Mouse (Mus musculus) midbrain, embryonic 15.5 days (tissue): ENCODE measurements around the gene Rybp. TPM values are rescaled to one million over a fixed set of nuclear protein-coding genes. Genes with fewer than 3 reads are reported as not detected.

Experiments
- ATAC-seq: fragments of 200-750 bp; cut with Nextera tagmentation; replicated peaks from 2 replicates; pipeline ENCODE4 v1.8.0; 2017; ENCODE audit warnings: moderate TSS enrichment
- H3K27ac ChIP-seq: fragments of 300-500 bp; sonication (generic); 2 replicates; pipeline ENCODE4 v1.5.1; 2015; ENCODE audit warnings: mild to moderate bottlenecking, inconsistent platforms
- H3K27me3 ChIP-seq: fragments of 300-500 bp; sonication (generic); replicated peaks from 2 replicates; pipeline ENCODE4 v1.6.1; 2015; ENCODE audit warnings: inconsistent platforms
- H3K36me3 ChIP-seq: fragments of 300-500 bp; sonication (generic); replicated peaks from 2 replicates; pipeline ENCODE4 v1.6.1; 2015; ENCODE audit warnings: inconsistent platforms
- H3K4me1 ChIP-seq: fragments of 300-500 bp; sonication (generic); 2 replicates; pipeline ENCODE4 v1.6.1; 2015; ENCODE audit warnings: inconsistent platforms
- H3K4me2 ChIP-seq: fragments of 300-500 bp; sonication (generic); 2 replicates; pipeline ENCODE4 v1.6.1; 2015; ENCODE audit warnings: inconsistent platforms, mild to moderate bottlenecking, moderate library complexity
- H3K4me3 ChIP-seq: fragments of 300-500 bp; sonication (generic); 2 replicates; pipeline ENCODE4 v1.5.1; 2015; ENCODE audit warnings: mild to moderate bottlenecking, inconsistent platforms
- H3K9ac ChIP-seq: fragments of 300-500 bp; sonication (generic); 2 replicates; pipeline ENCODE4 v1.6.1; 2015; ENCODE audit warnings: mild to moderate bottlenecking, inconsistent platforms
- H3K9me3 ChIP-seq: fragments of 300-500 bp; sonication (generic); 2 replicates; pipeline ENCODE4 v1.6.1; 2016; ENCODE audit warnings: inconsistent platforms
- WGBS: fragments of 180-500 bp; shearing (Covaris S2); methylation state at CpG from one replicate; pipeline ENCODE4 v1.1.7; 2015; ENCODE audit warnings: mixed read lengths; 5-methylcytosine and 5-hydroxymethylcytosine counted together
- polyA plus RNA-seq: library from polyadenylated mRNA; unstranded; fragments of >200 nt; fragmentation: Nextera tagmentation; extraction: Ambion mirVana; gene quantifications from 2 replicates; pipeline ENCODE4 v1.2.1, GENCODE M21; 2015

Rybp gene
- polyA plus RNA-seq, 1 experiment from 2014 or later = 23.4 TPM

GRCm38 (mm10) chr6:100285985-100286572 lies 1.2 kb downstream of the Rybp start:
- Histone ChIP-seq H3K9ac (peak overlapping the region; percentile 77), H3K36me3 (no peaks in the 10 kb centered on the region), H3K27me3 (peaks cover 12% of the 10 kb centered on the region), H3K4me3 (peak overlapping the region; percentile 73), H3K27ac (peak overlapping the region; percentile 96), H3K4me1 (peaks cover 33% of the 10 kb centered on the region), H3K4me2 (peak overlapping the region; percentile 78), H3K9me3 (no peaks in the 10 kb centered on the region)
- no peak for ATAC-seq
- 1% methylated on average over 18 of the region's 18 CpGs for WGBS

DNA sequence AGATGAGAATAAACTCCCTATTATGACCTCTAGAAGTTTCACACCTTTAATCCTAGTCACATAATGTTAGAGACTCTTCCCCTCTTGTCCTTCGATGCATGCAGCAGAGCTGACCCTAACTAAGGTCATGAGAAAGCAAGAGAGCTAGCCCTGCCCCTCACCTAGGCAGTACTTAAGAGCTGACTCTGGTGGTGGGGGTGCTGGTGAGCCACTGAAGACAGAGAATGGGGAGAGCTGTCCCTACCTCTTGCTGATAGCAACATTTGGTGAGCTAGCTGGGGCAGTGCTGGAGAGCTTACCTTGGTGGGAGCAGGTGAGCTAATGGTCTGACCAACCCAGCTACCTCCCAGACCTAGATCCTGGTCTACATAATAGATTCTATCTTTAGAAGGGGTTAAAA lies 8.4 kb downstream of the Rybp start:
- Histone ChIP-seq H3K4me1 (peaks cover 11% of the 10 kb centered on the region), H3K9me3 (no peaks in the 10 kb centered on the region), H3K27me3 (no peaks in the 10 kb centered on the region), H3K4me2 (no peak overlapping the region), H3K36me3 (no peaks in the 10 kb centered on the region), H3K27ac (no peak overlapping the region), H3K4me3 (no peak overlapping the region), H3K9ac (no peak overlapping the region)
- ATAC-seq = no peak
- WGBS = 89% methylated on average over 1 of the region's 1 CpGs

- Histone ChIP-seq H3K4me1 (peaks cover 11% of the 10 kb centered on the region), H3K9ac (no peak overlapping the region), H3K27me3 (no peaks in the 10 kb centered on the region), H3K4me3 (no peak overlapping the region), H3K27ac (no peak overlapping the region), H3K9me3 (no peaks in the 10 kb centered on the region), H3K4me2 (no peak overlapping the region), H3K36me3 (no peaks in the 10 kb centered on the region)
- ATAC-seq = no peak
- 95% methylated on average over 3 of the region's 3 CpGs for WGBS
Observed at GRCm38 (mm10) chr6:100276344-100276743, 10.9 kb downstream of the Rybp start.

- H3K27me3 ChIP-seq = no peaks in the 10 kb centered on the region
- no peak overlapping the region for H3K4me3 ChIP-seq
- no peaks in the 10 kb centered on the region for H3K36me3 ChIP-seq
- peaks cover 11% of the 10 kb centered on the region for H3K4me1 ChIP-seq
- no peak overlapping the region for H3K27ac ChIP-seq
- no peak overlapping the region for H3K4me2 ChIP-seq
- no peak for ATAC-seq
- H3K9me3 ChIP-seq = no peaks in the 10 kb centered on the region
- no peak overlapping the region for H3K9ac ChIP-seq
Observed at GRCm38 (mm10) chr6:100275643-100276042, 11.6 kb downstream of the Rybp start.

DNA sequence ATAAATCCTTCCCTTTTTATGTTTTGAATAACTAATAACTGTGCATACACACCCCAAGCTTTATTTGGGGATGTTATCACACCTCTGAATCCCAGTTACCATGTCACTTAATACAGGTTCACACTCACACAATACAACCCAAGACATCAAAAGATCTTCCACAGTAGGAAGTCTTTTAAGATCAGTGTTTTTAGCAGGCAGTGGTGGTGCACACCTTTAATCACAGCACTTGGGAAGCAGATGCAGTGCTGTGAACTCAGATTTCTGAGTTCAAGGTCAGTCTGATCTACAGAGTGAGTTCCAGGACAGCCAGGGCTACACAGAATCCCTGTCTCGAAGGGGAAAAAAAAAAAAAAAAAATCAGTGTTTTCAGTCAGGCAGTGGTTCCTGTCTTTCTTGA lies 13.7 kb downstream of the Rybp start:
- no peaks in the 10 kb centered on the region for H3K27me3 ChIP-seq
- H3K4me3 ChIP-seq = no peak overlapping the region
- H3K4me1 ChIP-seq = peaks cover 11% of the 10 kb centered on the region
- no peaks in the 10 kb centered on the region for H3K9me3 ChIP-seq
- no peak overlapping the region for H3K4me2 ChIP-seq
- H3K36me3 ChIP-seq = no peaks in the 10 kb centered on the region
- WGBS = 67% methylated on average over 1 of the region's 1 CpGs
- ATAC-seq = no peak
- no peak overlapping the region for H3K27ac ChIP-seq
- no peak overlapping the region for H3K9ac ChIP-seq

- no peaks in the 10 kb centered on the region for H3K36me3 ChIP-seq
- peaks cover 7% of the 10 kb centered on the region for H3K4me1 ChIP-seq
- ATAC-seq = no peak
- H3K4me2 ChIP-seq = no peak overlapping the region
- no peaks in the 10 kb centered on the region for H3K27me3 ChIP-seq
- H3K9ac ChIP-seq = no peak overlapping the region
- H3K27ac ChIP-seq = no peak overlapping the region
- no peak overlapping the region for H3K4me3 ChIP-seq
- WGBS = 86% methylated on average over 3 of the region's 3 CpGs
- H3K9me3 ChIP-seq = no peaks in the 10 kb centered on the region
Observed at GRCm38 (mm10) chr6:100271992-100272391, 15.3 kb downstream of the Rybp start.

- Histone ChIP-seq H3K4me1 (0 out of 2 replicates have a peak, but pooled peaks cover 6% of the 10 kb centered on the region), H3K9me3 (no peaks in the 10 kb centered on the region), H3K4me2 (no peak overlapping the region), H3K36me3 (no peaks in the 10 kb centered on the region), H3K27ac (no peak overlapping the region), H3K4me3 (no peak overlapping the region), H3K27me3 (no peaks in the 10 kb centered on the region), H3K9ac (no peak overlapping the region)
- ATAC-seq = no peak
- 87% methylated on average over 2 of the region's 2 CpGs for WGBS
Observed at GRCm38 (mm10) chr6:100270765-100271164, 16.5 kb downstream of the Rybp start.

GRCm38 (mm10) chr6:100259607-100260006 lies 27.7 kb downstream of the Rybp start:
- H3K36me3 ChIP-seq = no peaks in the 10 kb centered on the region
- H3K4me2 ChIP-seq = no peak overlapping the region
- 96% methylated on average over 1 of the region's 1 CpGs for WGBS
- no peaks in the 10 kb centered on the region for H3K9me3 ChIP-seq
- H3K27ac ChIP-seq = no peak overlapping the region
- no peak overlapping the region for H3K9ac ChIP-seq
- H3K4me1 ChIP-seq = no peaks in the 10 kb centered on the region
- ATAC-seq = no peak
- no peak overlapping the region for H3K4me3 ChIP-seq
- no peaks in the 10 kb centered on the region for H3K27me3 ChIP-seq

- Histone ChIP-seq H3K9ac (no peak overlapping the region), H3K4me2 (no peak overlapping the region), H3K27me3 (no peaks in the 10 kb centered on the region), H3K9me3 (no peaks in the 10 kb centered on the region), H3K4me3 (no peak overlapping the region), H3K4me1 (no peaks in the 10 kb centered on the region), H3K36me3 (no peaks in the 10 kb centered on the region), H3K27ac (no peak overlapping the region)
- no peak for ATAC-seq
Observed at GRCm38 (mm10) chr6:100258278-100258677, 29.0 kb downstream of the Rybp start.

- Histone ChIP-seq H3K27ac (no peak overlapping the region), H3K36me3 (no peaks in the 10 kb centered on the region), H3K9me3 (no peaks in the 10 kb centered on the region), H3K4me2 (no peak overlapping the region), H3K4me1 (0 out of 2 replicates have a peak, but pooled peaks cover 3% of the 10 kb centered on the region), H3K9ac (no peak overlapping the region), H3K4me3 (no peak overlapping the region), H3K27me3 (no peaks in the 10 kb centered on the region)
- ATAC-seq = no peak
- WGBS = 72% methylated on average over 1 of the region's 1 CpGs
Observed at GRCm38 (mm10) chr6:100255411-100255810, 31.9 kb downstream of the Rybp start.

- H3K27ac ChIP-seq = no peak overlapping the region
- WGBS = 83% methylated on average over 1 of the region's 1 CpGs
- H3K4me3 ChIP-seq = no peak overlapping the region
- ATAC-seq = no peak
- no peak overlapping the region for H3K9ac ChIP-seq
- H3K9me3 ChIP-seq = no peaks in the 10 kb centered on the region
- no peaks in the 10 kb centered on the region for H3K36me3 ChIP-seq
- H3K4me1 ChIP-seq = 0 out of 2 replicates have a peak, but pooled peaks cover 3% of the 10 kb centered on the region
- no peak overlapping the region for H3K4me2 ChIP-seq
- H3K27me3 ChIP-seq = no peaks in the 10 kb centered on the region
Observed at GRCm38 (mm10) chr6:100254671-100255070, 32.6 kb downstream of the Rybp start.

GRCm38 (mm10) chr6:100244474-100244873 lies 42.8 kb downstream of the Rybp start:
- Histone ChIP-seq H3K4me1 (peaks cover 13% of the 10 kb centered on the region), H3K9me3 (no peaks in the 10 kb centered on the region), H3K36me3 (no peaks in the 10 kb centered on the region), H3K4me2 (no peak overlapping the region), H3K27me3 (no peaks in the 10 kb centered on the region), H3K9ac (no peak overlapping the region), H3K4me3 (no peak overlapping the region), H3K27ac (no peak overlapping the region)
- 73% methylated on average over 3 of the region's 3 CpGs for WGBS
- no peak for ATAC-seq

DNA sequence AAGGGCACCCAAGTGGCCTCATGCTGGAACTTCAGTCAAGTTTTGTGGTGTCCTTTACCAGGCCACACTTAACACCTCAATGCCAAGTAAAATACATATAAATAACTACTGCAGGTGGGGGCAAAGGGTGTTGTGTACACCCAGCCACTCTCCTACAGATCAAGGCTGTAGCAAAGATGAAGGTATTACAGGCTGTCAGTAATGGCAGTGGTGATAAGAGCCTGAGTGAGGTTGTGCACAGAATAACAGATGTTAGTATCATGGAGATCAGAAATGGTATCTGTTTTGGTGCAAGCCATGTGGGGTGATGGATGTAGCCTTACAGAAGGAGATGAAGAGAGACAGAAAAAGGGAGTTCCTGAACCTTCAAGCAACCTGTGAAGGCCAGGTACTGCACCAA lies 52.2 kb downstream of the Rybp start:
- no peaks in the 10 kb centered on the region for H3K27me3 ChIP-seq
- H3K4me3 ChIP-seq = no peak overlapping the region
- no peaks in the 10 kb centered on the region for H3K9me3 ChIP-seq
- no peak for ATAC-seq
- H3K4me2 ChIP-seq = no peak overlapping the region
- no peaks in the 10 kb centered on the region for H3K36me3 ChIP-seq
- H3K9ac ChIP-seq = no peak overlapping the region
- H3K4me1 ChIP-seq = peaks cover 22% of the 10 kb centered on the region
- no peak overlapping the region for H3K27ac ChIP-seq
